Mouse (Mus musculus): ENCODE measurements around the gene Hba-a2.
A peak's percentile ranks its signal among the peaks of the same experiment; 100 is the strongest.
"Not testable (repeated sequence)": the region's sequence is repeated elsewhere in the genome, so short reads cannot be mapped to it uniquely, and the experiment has no call there.

Gene Hba-a2

GRCm38 (mm10) chr11:32283091-32283777 is 13.1 kb upstream of the Hba-a2 start, which contains the start of gene Hba-a1:
Gene Hba-a1, plus strand, starts transcription at chr11:32283511.
- not testable (repeated sequence) for DNase-seq

GRCm38 (mm10) chr11:32284582-32284981 is 11.7 kb upstream of the Hba-a2 start:
- not testable (repeated sequence) for DNase-seq

- no peak for DNase-seq
Observed at GRCm38 (mm10) chr11:32285031-32285775, 11.1 kb upstream of the Hba-a2 start.

- not testable (repeated sequence) for DNase-seq
Observed at GRCm38 (mm10) chr11:32285887-32286286, 10.4 kb upstream of the Hba-a2 start.

GRCm38 (mm10) chr11:32286695-32287492 is 9.4 kb upstream of the Hba-a2 start, which contains the start of gene Hbq1b:
Gene Hbq1b, plus strand, starts transcription at chr11:32286965.
- DNase-seq: peak; percentile 91 to 92

GRCm38 (mm10) chr11:32287493-32287825 is 8.8 kb upstream of the Hba-a2 start:
- no peak for DNase-seq

GRCm38 (mm10) chr11:32292819-32293218 is 3.5 kb upstream of the Hba-a2 start:
- DNase-seq: not testable (repeated sequence)

- DNase-seq: not testable (repeated sequence)
Observed at GRCm38 (mm10) chr11:32293479-32293878, 2.8 kb upstream of the Hba-a2 start.

- not testable (repeated sequence) for DNase-seq
Observed at GRCm38 (mm10) chr11:32297417-32297816, 1.1 kb downstream of the Hba-a2 start.

GRCm38 (mm10) chr11:32297866-32298531 is 1.7 kb downstream of the Hba-a2 start:
- no peak for DNase-seq

- no peak for DNase-seq
Observed at GRCm38 (mm10) chr11:32298532-32298918, 2.2 kb downstream of the Hba-a2 start.

GRCm38 (mm10) chr11:32299865-32300264 is 3.6 kb downstream of the Hba-a2 start, which contains the start of gene Hbq1a:
Gene Hbq1a, plus strand, starts transcription at chr11:32300069.
- peak; percentile 82 to 85 for DNase-seq

GRCm38 (mm10) chr11:32300279-32301267 is 4.3 kb downstream of the Hba-a2 start:
- peak in 1 of 2 experiments; percentile 16 for DNase-seq

- no peak for DNase-seq
Observed at GRCm38 (mm10) chr11:32301506-32301905, 5.2 kb downstream of the Hba-a2 start.

GRCm38 (mm10) chr11:32302824-32303419 is 6.6 kb downstream of the Hba-a2 start:
- DNase-seq: peak in 1 of 2 experiments; percentile 26

- no peak for DNase-seq
Observed at GRCm38 (mm10) chr11:32303455-32303854, 7.2 kb downstream of the Hba-a2 start.

- no peak for DNase-seq
Observed at GRCm38 (mm10) chr11:32307006-32307405, 10.7 kb downstream of the Hba-a2 start.

- no peak for DNase-seq
Observed at GRCm38 (mm10) chr11:32309446-32309845, 13.2 kb downstream of the Hba-a2 start.

GRCm38 (mm10) chr11:32309928-32310327 is 13.6 kb downstream of the Hba-a2 start:
- DNase-seq: no peak

GRCm38 (mm10) chr11:32316009-32316408 is 19.7 kb downstream of the Hba-a2 start:
- no peak for DNase-seq

Data from cerebellum, postnatal 10 days (tissue).